Mouse (Mus musculus) effector memory CD4-positive, alpha-beta T cell, adult 7 months (primary cell): Measurements from ENCODE around the gene Rfxank. TPM values are rescaled to one million over a fixed set of nuclear protein-coding genes. Genes with fewer than 3 reads are reported as not detected.

ENCODE experiments used
- polyA plus RNA-seq: library from polyadenylated mRNA; unstranded; fragments of 100-300 nt; shearing (Covaris generic); gene quantifications from one replicate; pipeline ENCODE4 v1.2.1, GENCODE M21; 2017

Rfxank gene
- 22.4 TPM for polyA plus RNA-seq

DNA sequence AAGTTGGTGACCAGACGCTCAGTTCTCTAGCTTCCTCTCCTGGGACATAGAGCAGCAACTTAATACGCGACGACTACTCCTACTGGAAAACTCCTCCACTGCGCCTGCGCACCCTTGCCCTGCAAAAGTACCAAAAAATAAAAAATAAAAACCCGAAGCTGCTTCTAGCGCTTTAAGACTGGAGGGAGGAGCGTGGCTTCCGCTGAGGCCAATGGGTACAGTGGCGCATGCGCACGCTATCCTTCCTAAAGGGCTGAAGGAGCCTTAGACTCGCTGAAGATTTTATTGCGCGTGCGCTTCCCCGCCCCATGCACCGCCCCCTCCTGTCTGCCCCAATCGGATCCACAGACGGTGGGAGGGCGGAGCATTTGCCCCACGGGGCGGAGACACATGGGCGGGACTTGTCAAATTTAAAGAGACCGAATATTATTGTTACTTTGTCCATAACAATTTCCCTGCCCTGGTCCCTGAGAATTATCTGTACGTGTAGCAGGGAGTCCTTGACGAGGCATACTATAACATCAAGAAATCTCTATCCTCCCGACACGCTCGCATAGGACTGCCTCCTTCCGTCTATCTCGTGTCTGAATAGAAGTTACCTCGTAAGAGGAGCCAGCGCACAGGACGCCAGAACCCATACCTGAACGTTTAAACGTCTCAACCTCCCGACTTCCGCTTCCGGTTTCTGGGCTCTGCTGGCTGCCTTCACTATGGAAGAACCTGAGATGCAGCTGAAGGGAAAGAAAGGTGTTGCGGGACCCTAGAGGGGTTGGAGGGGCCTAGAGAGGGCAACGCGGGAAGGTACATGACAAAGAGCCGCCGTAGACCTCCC, at the start of gene Rfxank, which contains the start of the genes Borcs8 and Mef2b:
Gene Rfxank, minus strand, starts transcription at position 129 of the 832 bp plus-strand sequence.
Gene Borcs8, plus strand, starts transcription at position 474 of the 832 bp plus-strand sequence.
Gene Mef2b, plus strand, starts transcription at position 686 of the 832 bp plus-strand sequence.

DNA sequence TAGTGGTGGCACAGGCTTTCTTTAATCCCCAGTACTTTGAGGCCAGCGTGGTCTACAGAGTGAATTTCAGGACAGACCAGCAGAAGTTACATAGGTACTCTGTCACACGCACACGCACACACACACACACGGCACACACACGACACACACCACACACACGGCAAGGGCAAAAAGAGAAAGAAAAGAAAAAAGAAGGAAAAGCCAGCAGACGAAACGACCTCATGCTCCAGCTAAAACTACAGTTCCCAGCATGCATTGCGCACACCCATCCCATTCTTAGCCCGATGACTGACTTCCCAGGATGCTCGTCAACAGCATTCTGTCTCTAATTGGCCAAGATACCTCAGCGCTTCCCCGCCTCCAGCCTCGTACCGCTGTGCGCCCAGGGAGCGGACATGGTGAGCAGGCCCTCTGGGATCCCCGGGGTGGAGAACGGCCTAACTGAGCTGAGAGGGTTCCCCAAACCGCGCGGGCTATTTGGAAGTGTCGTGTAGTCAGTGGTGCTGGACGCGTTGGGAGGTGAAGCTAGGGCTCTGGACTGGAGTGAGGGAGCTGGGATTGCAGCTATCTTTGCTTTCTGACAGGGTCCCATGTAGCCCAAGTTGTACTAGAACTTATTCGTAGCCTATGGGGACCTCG, 33.2 kb upstream of the Rfxank start, which contains the start of gene Tmem161a:
Gene Tmem161a, plus strand, starts transcription at position 314 of the 639 bp plus-strand sequence.

GRCm38 (mm10) chr8:70131166-70131883, 7.6 kb downstream of the Rfxank start, which contains the start of gene Nr2c2ap:
Gene Nr2c2ap, plus strand, starts transcription at chr8:70131333.

DNA sequence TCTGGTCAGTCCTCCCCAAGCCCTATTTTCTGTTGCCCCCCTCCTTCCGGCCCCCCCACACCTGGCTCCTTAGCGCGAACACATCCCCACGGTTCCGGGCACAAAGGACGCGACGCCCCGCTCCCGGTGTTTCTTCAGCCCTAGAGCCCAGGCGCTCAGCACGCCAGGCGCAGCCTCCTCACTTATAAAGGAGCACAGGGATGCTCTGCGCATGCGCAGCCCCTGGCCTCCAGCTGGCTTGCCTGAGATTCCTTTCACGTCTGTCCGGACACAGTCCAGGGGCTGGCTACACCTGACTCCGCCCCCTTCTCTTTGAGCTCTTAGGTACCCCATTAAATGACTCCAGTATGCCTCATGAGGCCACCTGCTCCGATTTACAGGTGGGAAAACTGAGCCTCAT, 18.3 kb downstream of the Rfxank start, which contains the start of gene Ncan:
Gene Ncan, minus strand, starts transcription at position 207 of the 400 bp plus-strand sequence.

GRCm38 (mm10) chr8:70083285-70083684, 55.7 kb downstream of the Rfxank start, which contains the start of gene Hapln4:
Gene Hapln4, plus strand, starts transcription at chr8:70083457.

Other genes with a start within 250 kb of the Rfxank start
- gene Tssk6, start 237.0 kb downstream of the Rfxank start, polyA plus RNA-seq, result 1.4 TPM
- gene Ndufa13, start 236.6 kb downstream of the Rfxank start, polyA plus RNA-seq, result 112 TPM
- gene Yjefn3, start 236.4 kb downstream of the Rfxank start, polyA plus RNA-seq, result not detected
- 133 TPM for gene Gatad2a, start 142.8 kb downstream of the Rfxank start, polyA plus RNA-seq
- 109 TPM for gene Mau2, start 96.4 kb downstream of the Rfxank start, polyA plus RNA-seq
- gene Sugp1, start 96.3 kb downstream of the Rfxank start, polyA plus RNA-seq, result 49.0 TPM
- not detected for gene Tm6sf2, start 66.2 kb downstream of the Rfxank start, polyA plus RNA-seq
- not detected for gene Hapln4, start 55.7 kb downstream of the Rfxank start, polyA plus RNA-seq
- gene Ncan, start 18.3 kb downstream of the Rfxank start, polyA plus RNA-seq, result not detected
- gene Nr2c2ap, start 7.8 kb downstream of the Rfxank start, polyA plus RNA-seq, result 35.4 TPM
- gene Borcs8, start 345 bp upstream of the Rfxank start, polyA plus RNA-seq, result 41.0 TPM
- 0.49 TPM for gene Mef2b, start 557 bp upstream of the Rfxank start, polyA plus RNA-seq
- gene Tmem161a, start 33.2 kb upstream of the Rfxank start, polyA plus RNA-seq, result 40.5 TPM
- 5.2 TPM for gene Slc25a42, start 73.2 kb upstream of the Rfxank start, polyA plus RNA-seq
- 27.4 TPM for gene Sugp2, start 95.1 kb upstream of the Rfxank start, polyA plus RNA-seq
- gene Armc6, start 95.3 kb upstream of the Rfxank start, polyA plus RNA-seq, result 11.4 TPM
- gene Homer3, start 143.7 kb upstream of the Rfxank start, polyA plus RNA-seq, result 0.74 TPM
- 44.5 TPM for gene Ddx49, start 163.3 kb upstream of the Rfxank start, polyA plus RNA-seq
- 268 TPM for gene Cope, start 163.4 kb upstream of the Rfxank start, polyA plus RNA-seq
- gene Cers1, start 176.6 kb upstream of the Rfxank start, polyA plus RNA-seq, result 0.16 TPM
- 0.52 TPM for gene Gdf1, start 190.7 kb upstream of the Rfxank start, polyA plus RNA-seq
- gene Upf1, start 214.1 kb upstream of the Rfxank start, polyA plus RNA-seq, result 68.5 TPM
- 2.8 TPM for gene Comp, start 234.4 kb upstream of the Rfxank start, polyA plus RNA-seq